Mouse (Mus musculus) liver, postnatal 0 days (tissue): Measurements from ENCODE around the gene Eya4.

Source experiments
- CTCF ChIP-seq: sonication (generic); IDR thresholded peaks from 2 replicates; pipeline ENCODE4 v1.5.1; 2016; ENCODE audit warnings: antibody characterized with exemption, low read depth
- EP300 ChIP-seq: IDR thresholded peaks from 2 replicates; pipeline ENCODE4 v1.6.1; 2016; ENCODE audit warnings: antibody characterized with exemption, low read depth, mild to moderate bottlenecking

- TF ChIP-seq EP300: no peak
- no peak for TF ChIP-seq CTCF
Observed at GRCm38 (mm10) chr10:23233425-23233824, 117.2 kb downstream of the Eya4 start.
